Mouse (Mus musculus): Measurements from ENCODE around the gene Yif1a.

Yif1a gene

DNA sequence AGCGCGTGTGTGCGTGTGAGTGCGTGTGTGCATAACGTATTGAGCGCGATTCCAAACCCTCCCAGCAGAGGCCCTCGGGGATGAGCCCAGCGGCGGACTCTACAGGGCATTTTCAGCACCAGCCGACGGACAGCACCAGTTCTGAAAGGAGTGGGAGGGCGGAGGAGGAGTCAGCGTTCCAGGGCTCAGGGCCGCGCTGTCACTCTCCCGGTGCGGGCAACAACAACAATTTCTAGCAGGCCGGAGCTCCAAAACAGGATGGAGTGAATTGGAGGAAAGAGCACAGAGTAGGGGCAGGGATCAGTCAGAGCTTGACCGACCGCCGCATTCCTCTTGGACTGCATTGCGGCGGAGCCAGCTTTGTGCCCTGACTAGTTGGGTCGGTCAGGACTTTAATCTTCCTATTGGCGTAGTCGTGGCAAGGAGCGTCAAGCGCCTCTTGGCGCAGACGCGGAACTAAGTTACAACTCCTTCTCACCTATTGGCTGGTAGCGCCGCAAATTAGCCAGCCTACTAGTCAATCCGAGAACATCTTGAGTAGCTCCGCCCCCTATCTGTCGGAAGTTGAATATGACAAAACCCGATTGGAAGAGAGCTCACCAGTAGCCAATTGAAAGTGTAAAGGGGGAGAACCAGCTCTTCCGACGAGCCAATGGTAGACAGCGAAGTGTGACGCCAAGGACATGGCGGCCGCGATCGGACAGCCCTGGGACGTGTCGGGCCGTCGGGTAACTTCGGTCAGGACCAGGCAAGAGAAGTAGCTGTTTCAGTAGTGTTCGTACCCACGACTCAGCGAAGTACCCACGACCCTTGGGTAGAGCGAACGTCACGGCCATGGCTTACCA, at the start of gene Yif1a:
Yif1a (plus strand) TSS at position 655 of the 845 bp plus-strand sequence.
- DNase-seq (ENCODE audit: low spot score in 2 of 2) = peak; percentile 92 to 98

DNA sequence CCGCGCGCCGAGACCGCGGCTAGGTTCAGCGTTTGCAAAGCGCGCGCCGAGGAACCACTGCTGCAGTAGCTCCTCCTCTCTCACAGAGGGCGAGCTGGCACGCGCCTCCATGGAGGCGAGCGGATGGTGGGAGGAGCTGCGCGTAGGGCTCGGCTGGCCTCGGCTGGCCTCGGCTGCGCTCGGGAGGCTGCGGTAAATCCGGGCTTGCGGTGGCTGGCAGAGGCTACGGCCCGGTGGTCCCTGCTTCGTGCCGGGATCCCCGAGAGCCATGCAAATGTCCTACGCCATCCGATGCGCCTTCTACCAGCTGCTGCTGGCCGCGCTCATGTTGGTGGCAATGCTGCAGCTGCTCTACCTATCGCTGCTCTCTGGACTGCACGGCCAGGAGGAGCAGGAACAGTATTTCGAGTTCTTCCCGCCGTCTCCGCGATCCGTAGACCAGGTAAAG, 49.6 kb upstream of the Yif1a start, which contains the start of the genes B4gat1 and AC124502.3:
B4gat1 (plus strand) TSS at position 118 of the 448 bp plus-strand sequence.
AC124502.3 (plus strand) TSS at position 183 of the 448 bp plus-strand sequence.
- peak; percentile 89 to 91 for DNase-seq (ENCODE audit: low spot score in 2 of 2)

DNA sequence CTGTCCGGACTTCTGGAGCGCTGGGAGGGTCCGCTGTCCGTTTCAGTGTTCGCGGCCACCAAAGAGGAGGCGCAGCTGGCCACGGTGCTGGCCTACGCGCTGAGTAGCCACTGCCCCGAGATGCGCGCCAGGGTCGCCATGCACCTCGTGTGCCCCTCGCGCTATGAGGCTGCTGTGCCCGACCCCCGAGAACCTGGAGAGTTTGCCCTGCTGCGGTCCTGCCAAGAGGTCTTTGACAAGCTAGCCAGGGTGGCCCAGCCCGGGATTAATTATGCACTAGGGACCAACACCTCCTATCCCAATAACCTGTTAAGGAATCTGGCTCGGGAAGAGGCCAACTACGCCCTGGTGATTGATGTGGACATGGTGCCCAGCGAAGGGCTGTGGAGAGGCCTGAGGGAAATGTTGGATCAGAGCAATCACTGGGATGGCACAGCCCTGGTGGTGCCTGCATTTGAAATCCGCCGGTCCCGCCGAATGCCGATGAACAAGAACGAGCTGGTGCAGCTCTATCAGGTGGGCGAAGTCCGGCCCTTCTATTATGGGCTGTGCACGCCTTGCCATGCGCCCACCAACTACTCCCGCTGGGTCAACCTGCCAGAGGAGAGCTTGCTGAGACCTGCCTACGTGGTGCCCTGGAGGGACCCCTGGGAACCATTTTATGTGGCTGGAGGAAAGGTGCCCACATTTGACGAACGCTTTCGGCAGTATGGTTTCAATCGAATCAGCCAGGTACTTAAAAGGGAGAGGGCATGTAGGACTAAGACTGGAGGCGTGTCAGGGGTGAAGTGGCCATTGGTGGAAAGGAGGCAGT, 48.8 kb upstream of the Yif1a start:
- peak in 1 of 2 experiments; percentile 43 for DNase-seq (ENCODE audit: low spot score in 2 of 2)

DNA sequence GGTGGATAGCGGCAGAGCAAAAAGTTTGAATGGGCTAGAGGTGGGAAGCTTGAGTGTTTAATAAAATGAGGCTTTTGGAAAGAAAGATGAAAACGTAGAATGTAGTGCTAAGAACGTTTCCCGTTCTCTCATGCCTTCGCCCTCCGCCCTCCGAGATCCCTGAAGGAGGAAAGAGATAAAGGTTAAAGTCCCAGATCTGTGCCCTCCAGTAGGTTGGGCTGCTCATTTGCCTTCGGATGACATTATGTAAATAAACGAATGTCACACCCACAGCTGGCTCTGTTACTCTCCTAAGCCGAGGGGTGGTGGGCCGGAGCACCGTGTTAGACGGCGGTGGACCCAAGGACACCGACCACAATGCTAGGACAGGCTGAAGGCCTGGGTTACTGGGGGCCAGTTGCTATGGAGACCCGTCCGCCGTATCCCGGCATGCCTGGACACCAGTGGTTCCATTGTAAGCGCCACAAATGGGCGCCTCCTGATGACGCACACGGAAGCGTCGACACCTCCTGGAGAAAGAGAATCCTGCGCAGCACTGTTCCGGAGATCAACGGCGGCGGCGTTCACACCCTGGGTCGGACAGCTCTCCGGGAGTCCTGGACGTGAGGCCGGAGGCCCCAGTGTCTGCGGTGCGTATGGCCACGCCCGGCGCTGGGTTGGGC, 47.3 kb upstream of the Yif1a start, which contains the start of gene Brms1:
Brms1 (plus strand) TSS at position 493 of the 662 bp plus-strand sequence.
- peak; percentile 93 to 97 for DNase-seq (ENCODE audit: low spot score in 2 of 2)

DNA sequence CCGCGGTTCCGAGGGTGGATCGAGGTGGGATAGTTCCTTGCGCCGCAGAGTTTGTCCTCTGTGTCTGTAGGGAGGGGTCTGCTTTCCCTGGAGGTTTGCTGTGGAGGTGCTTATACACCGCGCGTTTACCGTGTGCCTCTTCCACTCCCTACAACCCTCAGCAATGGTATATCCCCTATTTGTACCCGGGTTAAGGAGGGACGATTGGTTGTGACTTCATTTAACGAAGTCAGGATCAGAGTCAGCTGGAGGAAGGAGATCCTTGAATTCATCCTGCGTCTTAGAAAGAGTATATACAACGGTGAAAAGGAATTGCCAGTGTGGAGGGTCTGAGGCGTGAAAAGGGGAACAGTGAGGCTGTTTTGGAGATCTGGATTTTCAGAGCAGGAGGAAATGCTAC, 46.8 kb upstream of the Yif1a start:
- no peak for DNase-seq (ENCODE audit: low spot score in 2 of 2)

DNA sequence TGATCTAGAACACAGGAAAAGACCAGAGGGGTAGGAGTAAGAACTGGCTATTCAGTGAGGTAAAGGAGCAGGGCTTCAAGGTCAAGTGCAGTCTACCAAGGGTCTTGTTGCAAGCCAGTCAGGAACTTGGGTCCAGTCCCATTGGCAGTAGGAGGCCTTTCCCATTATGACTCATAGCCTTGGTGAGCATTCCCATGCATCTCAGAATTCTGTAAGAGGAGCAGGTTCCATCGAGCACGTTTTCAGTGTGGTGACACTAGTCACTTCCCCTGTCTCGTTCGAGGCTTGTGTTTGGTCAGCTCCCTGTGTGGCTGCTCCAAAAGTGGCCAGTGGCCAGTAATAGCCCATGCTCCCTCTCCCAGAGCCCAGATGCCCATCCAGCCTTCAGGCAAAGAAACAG, 42.8 kb upstream of the Yif1a start:
- DNase-seq (ENCODE audit: low spot score in 2 of 2) = peak in 1 of 2 experiments; percentile 38

DNA sequence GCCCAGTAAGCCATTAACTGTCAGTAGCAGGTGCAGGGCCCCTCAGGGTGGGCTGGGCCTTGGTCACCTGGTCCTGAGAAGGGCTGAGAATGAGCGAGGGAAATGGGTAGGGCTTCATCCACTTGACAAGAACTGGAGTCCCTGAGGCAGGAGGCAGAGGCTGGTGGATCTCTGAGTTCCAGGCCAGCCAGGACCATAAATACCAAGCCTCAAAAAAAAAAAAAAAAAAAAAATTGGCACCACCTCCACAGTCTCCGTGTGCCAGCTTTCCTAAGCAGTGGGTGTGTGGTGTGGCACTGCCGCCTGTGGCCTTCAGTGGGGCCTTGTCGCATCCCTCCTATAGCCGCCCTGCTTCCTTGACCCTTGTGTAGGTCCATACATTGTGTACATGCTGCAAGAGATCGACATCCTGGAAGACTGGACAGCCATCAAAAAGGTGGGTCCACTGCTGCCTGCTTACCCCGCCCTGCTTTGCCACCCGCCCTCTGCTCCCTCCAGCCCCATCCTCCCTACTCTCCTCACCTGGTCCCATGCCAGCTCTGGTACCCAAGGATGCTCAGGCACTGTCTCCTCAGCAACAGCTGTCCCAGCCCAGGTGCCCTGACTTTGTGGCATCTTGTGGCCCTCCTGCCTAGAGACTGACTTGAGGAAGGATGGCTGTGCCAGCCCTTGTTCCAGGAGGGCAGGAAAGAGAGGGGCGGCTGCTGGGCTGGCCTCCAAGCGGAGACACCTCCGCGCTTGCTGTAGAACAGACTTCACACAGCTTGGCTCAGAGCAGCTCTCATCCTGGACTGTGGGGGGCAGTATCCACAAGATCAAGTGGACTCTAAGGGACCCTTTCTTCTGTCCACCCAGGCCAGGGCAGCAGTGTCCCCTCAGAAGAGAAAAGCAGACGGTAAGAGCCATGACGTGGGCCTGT, 39.9 kb upstream of the Yif1a start:
- DNase-seq (ENCODE audit: low spot score in 2 of 2) = peak in 1 of 2 experiments; percentile 84

DNA sequence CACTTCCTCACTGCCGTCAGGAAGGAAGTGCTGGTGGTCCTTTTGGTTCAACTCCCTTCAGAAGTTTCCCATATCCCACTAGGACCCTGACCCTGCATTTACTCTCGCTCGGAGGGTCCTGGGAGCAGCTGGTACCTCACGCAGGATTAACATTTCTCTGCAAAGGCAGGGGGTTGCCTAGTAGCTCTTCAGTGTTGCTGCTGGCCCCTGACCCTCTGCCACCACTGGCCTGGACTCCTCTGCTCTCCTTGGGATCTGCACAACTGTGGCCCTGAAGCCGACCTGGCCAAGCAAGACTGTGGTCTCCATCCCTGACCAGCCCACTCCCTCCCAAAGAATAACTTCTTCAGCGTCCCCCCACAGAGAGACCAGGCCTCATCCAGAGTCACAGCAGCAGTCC, 39.0 kb upstream of the Yif1a start:
- no peak for DNase-seq (ENCODE audit: low spot score in 2 of 2)

DNA sequence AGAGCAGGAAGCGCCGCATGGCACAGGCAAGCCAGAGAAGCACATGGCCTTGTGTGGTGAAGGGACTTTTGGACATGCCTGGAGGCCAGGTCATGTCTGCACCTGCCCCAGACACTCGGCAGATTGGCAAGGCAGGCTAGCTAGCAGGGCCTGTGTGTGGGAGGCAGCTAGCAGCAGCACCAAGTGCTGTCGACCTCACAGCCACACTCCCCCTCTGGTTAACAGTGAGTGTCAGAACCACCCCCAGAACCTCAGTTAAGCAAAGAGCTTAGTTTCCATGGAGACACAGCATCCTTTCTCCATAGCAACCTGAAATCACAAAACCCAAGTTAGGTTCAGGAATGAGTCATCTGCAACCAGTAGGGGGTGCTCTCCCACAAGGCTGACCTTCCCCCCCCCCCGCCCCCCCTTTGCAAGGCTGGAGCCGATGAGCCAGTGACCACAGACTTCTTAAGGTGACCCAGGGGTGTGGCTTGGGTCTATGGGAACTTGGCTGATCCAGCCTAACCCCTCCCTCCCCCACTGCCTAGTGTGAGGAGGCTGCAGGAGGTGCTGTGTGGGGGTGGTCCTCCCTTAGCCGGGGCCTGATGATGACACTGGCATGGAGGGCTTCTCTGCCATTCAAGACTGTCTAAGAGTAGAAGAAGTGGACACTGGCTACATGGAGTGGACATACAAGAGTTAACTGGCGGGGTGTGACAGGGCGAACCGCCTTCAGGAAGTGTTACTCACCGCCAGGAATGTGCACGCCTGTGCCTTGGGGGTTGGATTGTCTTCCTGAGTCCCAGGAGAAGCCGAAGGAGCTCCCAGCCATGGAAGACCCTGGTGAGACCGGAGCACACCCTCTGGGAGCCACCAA, 38.1 kb upstream of the Yif1a start, which contains the start of gene Rin1:
Rin1 (plus strand) TSS at position 435 of the 859 bp plus-strand sequence.
- peak; percentile 79 to 86 for DNase-seq (ENCODE audit: low spot score in 2 of 2)

DNA sequence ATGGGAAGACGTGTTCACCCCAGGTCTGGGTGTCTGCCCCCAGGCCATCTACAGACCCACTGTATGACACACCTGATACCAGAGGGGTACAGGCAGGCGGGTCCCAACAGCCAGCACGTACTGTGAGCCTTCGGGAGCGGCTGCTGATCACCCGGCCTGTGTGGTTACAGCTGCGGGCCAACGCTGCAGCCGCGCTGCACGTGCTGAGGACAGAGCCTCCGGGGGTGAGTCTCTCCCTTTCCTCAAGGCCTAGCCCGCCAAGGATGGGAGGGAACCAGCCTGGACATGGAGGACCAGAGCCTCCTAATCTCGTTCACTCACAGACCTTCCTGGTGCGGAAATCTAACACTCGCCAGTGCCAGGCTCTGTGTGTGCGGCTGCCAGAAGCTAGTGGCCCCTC, 37.3 kb upstream of the Yif1a start:
- DNase-seq (ENCODE audit: low spot score in 2 of 2) = no peak

DNA sequence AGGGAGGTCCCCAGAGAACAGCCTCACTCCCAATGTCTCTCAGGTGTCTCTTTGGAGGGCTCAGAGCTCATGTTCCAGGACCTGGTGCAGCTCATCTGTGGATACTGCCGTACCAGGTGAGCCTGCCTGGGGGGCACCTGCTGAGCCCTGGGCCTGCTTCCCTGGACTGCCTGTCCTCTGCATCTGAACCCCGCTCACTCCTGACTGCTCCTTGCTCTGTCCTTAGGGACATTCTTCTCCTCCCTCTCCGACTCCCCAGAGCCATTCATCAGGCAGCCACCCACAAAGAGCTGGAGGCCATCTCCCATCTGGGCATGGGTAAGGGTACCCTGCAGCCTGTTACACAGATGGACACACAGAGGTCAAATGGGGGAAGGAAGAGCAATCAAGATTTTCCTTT, 36.8 kb upstream of the Yif1a start:
- DNase-seq (ENCODE audit: low spot score in 2 of 2) = no peak

DNA sequence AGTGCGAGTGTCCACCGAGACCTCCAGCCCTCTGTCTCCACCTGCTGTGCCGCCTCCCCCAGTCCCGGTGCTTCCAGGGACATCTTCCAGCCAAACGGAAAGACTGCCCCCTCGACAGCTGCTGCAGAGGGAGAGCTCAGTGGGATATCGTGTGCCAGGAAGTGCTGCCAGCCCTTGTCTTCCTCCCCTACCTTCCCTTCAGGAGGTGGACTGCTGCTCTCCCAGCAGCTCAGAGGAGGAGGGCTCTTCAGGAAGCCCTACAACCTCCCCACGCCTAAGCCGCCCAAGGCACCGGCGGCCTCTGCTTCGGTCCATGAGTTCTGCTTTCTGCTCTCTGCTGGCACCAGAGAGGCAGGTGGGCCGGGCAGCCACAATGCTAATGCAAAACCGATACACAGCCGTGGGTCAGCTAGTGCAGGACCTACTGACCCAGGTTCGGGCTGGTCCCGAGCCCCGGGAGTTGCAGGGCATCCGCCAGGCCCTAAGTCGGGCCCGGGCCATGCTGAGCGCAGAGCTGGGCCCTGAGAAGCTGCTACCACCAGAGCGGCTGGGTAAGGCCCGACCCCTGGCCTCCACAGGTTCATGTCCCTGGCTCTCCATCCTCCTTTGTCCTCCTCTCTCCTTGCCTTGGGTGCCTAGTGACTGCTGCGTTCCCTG, 36.0 kb upstream of the Yif1a start:
- DNase-seq (ENCODE audit: low spot score in 2 of 2) = peak in 1 of 2 experiments; percentile 79

DNA sequence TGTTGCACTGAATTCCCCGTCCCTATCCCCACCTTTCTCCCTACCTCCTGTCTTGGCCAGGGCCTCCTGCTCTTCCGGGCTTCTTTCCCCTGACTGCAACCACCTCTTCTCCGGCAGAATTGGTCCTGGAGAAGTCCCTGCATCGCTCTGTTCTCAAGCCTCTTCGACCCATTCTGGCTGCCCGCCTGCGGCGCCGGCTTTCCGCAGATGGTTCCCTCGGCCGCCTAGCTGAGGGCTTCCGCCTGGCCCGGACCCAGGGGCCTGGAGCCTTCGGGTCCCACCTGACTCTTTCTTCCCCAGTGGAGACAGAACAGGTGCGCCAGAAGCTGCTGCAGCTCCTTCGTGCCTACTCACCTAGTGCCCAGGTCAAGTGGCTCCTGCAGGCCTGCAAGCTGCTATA, 35.5 kb upstream of the Yif1a start:
- DNase-seq (ENCODE audit: low spot score in 2 of 2) = no peak

DNA sequence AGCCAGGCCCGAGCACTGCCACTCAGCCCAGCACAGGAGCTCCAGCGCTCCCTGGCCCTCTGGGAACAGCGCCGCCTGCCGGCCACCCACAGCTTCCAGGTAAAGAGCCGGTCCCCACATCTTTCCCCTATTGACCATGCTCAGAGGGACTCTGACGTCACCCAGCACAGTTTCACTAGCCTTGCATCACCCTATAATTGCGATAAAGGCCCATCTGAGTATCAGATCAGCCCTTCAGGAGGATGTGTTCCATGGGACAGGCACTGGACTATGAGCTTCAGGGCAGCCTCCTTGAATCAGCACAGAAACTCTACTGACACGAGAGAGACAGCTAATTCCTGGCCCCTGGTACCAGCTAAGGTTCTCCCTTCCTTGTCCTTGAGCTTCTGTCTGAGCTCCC, 34.4 kb upstream of the Yif1a start:
- DNase-seq (ENCODE audit: low spot score in 2 of 2) = no peak

DNA sequence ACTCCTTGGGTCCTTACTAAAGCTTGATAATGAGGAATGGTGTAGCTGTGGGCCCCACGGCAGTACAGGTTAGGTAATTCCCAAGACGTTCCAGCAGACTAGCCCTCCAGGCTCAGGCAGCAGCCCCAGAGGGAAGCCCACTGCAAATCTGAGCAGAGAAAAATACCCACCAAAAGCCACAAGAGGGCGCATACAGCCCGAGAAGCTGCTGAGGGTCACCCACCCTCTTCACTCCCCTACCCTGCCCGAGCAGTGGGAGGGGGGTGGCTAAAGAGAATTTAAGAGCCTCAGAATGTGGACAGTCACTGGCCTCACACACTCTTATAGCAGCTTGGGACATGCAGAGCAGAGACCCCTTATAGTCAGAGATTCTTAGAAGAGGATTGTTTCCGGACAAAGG, 32.1 kb upstream of the Yif1a start:
- DNase-seq (ENCODE audit: low spot score in 2 of 2) = no peak

DNA sequence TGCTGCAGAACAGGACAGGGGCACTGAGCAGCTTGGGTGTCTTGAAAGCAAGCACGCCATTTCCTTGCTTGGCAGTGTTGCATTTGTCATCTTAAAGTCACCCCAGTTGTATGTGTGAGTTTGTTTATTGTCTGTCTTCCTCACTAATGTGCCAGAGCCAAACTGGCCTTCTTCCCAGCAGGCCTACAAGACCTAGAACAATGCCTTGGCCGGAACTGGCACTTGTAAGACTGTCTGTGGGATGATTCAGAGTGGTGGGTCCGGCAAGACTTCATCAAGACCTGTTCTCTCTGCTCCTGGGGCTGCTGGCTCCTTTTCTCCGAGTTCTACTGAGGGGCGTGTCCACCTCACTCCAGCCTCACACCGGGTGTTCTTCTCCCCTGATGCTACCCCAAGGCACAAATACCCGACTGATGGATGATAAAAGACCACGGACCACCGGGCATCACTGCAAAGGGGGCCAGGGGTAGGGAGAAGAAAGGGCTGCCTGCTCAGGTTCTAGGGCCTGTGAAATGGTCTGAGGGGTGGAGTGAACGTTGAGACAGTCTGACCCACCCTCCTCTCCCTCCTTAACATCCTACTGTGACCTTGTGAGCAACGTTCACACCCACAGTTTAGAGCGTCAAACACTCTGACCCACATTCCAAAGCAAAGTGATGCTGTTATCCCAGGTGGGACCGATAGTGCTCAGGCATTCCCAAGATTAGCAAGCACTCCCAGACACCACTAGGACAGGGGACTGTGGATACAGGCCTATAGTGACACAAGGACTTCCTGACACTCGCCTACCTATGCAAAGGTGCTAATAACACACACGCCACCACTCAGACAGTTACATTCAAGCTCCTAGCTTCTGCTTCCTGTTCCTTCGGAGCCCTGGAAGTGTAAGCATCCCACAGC, 30.2 kb upstream of the Yif1a start:
- DNase-seq (ENCODE audit: low spot score in 2 of 2) = no peak

DNA sequence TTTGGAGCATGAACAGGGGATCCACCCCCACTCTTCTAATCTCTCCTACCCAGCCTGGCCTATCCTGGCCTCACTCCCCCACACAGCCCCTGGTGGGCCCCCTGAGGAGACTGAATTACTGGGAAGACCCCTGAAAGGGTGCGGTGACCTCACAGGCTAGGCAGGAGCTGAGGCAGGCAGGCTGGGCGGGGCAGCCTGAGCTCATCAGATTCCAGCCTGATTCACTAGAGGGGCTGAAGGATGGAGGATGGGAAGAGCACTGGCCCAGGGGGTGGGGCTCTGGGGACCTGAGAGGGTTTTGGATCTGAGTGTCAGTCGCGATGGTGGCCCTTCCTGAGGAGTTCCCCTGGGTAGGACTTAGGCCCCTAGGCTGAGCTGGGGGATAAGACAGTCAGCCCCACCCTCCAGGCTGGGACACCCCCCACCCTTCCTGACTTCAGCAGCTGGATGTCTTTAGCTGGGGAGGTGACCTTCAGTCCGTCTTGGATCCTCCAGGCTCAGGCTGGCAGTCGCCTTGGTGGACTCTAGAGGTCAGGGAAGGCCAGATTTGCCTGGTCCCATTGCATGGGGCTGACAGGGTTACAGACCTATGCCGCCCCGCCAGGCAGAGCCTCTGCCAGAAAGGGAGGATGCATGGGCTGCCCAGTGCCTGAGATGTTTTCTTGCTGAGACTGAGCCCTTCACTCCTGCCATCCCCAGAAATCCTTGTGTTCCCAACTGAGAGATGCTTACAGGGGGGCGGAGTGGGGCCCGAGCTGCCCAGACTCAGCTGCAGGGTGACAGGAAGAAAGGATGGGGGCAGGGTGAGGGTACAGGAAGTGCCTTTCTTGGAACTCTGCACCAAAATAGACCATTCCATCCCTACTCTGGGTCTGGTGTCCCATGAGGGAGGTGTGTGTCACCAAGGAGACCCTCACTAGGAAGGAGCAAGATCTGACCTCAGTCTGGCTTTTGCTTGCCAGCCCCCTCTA, 29.3 kb upstream of the Yif1a start:
- DNase-seq (ENCODE audit: low spot score in 2 of 2) = no peak

Measured in frontal cortex, postnatal 36 days (tissue).